Mouse (Mus musculus) retina, postnatal 7 days (tissue): ENCODE measurements at regions not wholly inside any gene's neighbourhood (a gene's known extent, or its start where the extent isn't known, plus 50 kb on each side); places are given as distances from the start of the nearest gene placed in this dataset.

Experiments used
- DNase-seq: peaks from one replicate; pipeline ENCODE4 v3.0.0-alpha.2; 2012; ENCODE audit warnings: low read depth, low spot score

GRCm38 (mm10) chr19:45288722-45289121, 53.1 kb upstream of the Lbx1 start:
- DNase-seq: no peak

GRCm38 (mm10) chr19:45297812-45298211, 62.2 kb upstream of the Lbx1 start:
- DNase-seq: no peak

DNA sequence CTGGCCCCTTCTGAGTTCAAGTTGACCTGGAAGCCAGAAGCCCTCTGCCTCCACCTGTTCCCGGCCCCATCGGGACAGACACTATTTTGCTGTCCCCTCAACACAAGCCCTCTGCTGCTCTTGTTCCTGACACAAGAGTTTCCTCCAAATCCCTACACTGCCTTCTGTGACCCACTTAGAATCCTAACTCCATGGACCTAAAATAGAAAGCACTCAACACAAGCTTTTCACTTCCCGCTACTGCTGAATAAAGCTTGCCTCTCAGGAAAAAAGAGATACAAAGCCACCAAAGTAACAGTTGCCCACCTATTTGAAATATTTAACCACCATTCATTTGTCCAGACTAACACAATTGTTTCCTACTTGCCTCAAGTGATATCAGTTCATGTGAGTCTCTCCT, 63.7 kb upstream of the Lbx1 start:
- DNase-seq: no peak

DNA sequence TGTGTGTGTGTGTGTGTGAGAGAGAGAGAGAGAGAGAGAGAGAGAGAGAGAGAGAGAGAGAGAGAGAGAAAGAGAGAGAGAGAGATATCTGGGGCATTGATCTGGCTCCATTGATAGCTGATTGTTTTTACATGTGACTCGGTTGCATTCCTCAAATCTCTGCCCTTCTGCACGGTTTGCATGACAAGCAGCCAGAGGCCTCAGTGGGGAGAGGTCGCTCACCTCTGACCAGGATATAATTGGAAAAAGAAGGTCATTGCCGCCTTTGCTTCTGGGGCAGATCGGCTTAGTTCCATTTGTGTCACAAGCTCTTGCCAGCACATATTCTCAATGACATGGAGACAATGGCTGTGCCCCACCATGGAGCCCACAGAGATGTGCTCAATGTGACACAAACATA, 63.8 kb upstream of the Btrc start:
- DNase-seq: no peak

DNA sequence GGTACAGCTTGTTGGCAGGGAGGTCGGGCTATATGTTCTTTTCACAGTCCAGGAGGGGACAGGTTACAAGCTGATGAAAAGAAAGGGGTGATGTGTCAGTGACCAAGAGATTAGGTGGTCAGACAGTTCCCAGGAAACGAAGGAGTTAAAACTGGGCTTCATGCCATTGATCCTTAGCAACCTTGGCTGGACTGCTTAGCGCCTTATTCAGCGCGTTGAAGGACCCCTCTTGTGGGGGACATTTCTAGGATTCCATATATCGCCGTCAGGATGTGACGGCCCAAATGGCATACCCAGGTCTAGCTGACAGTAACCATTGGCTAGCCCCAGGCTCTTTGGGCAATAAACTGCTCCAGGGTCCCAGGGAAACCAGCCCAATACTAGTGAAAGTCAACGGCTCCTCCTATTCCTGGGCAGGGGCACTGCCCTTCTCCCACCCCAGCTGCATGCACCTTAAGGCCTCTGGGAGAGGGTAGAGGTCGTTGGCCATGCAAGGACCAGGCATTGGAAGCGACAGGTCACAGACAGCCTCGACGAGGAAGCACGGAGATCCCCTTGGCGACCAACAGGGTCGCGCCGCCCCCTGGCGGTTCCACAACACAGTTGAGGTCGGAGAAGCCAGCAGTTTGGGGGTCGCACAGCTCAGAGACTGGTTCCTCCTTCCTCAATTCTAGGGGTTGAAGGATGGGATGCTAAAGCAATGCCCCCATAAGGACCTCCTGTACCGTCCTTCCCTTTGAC, 62.7 kb upstream of the Btrc start:
- DNase-seq: no peak

GRCm38 (mm10) chr19:45301432-45301732, 62.2 kb upstream of the Btrc start:
- no peak for DNase-seq

- no peak for DNase-seq
These were observed 61.6 kb upstream of the Btrc start for GRCm38 (mm10) chr19:45301733-45302547.

DNA sequence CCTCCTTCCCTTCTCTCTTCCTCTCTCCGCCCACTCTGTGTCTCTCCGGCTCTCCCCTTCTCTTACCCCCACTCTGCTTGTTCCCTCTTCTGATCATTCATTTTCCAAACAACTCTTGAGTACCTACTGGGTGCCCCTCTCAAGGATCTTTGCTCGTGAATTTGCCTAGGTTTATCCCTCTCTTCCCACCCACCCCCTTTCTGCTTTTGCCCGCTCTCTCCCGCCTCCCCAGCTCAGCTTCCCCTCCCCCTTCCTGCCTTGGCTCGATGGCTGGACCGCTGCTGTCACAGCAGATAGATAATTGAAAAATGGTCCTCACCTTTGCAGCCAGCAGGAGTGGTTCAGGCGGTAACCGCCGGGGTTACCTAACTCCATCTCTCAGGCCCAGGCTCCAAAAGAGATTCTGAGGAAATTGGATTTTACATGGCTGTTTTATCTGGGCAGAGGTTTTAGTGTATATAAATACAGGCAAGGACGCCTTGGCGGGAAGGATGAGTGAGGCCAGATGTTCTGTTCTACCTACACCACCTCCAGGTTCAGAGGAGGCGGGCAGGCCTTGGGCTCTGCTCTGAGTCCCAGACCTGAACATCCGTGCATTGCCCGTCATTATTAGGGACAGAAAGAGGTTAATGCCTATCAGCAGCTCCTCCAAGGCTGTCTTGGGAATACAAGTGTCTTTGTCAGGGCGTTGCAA, 60.8 kb upstream of the Btrc start:
- no peak for DNase-seq

DNA sequence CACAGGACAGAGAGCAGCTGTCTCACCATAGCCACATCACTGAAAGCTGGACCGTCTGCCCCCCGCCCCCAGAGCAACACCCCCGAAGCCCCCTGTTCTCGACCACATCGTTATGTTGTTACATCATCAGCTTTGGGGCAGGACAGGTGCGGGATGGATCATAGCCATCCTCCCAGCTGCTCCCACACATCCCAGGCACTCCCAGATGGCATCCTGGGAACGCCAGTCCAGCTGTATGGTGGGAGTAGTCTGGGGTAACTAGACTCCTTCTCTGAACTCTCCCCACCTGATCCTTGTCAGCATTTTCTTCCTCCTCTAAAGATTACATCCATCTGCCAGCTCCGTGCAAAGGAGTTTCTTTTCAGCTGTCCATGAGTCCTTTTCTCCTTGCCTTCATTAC, 59.0 kb upstream of the Btrc start:
- no peak for DNase-seq

DNA sequence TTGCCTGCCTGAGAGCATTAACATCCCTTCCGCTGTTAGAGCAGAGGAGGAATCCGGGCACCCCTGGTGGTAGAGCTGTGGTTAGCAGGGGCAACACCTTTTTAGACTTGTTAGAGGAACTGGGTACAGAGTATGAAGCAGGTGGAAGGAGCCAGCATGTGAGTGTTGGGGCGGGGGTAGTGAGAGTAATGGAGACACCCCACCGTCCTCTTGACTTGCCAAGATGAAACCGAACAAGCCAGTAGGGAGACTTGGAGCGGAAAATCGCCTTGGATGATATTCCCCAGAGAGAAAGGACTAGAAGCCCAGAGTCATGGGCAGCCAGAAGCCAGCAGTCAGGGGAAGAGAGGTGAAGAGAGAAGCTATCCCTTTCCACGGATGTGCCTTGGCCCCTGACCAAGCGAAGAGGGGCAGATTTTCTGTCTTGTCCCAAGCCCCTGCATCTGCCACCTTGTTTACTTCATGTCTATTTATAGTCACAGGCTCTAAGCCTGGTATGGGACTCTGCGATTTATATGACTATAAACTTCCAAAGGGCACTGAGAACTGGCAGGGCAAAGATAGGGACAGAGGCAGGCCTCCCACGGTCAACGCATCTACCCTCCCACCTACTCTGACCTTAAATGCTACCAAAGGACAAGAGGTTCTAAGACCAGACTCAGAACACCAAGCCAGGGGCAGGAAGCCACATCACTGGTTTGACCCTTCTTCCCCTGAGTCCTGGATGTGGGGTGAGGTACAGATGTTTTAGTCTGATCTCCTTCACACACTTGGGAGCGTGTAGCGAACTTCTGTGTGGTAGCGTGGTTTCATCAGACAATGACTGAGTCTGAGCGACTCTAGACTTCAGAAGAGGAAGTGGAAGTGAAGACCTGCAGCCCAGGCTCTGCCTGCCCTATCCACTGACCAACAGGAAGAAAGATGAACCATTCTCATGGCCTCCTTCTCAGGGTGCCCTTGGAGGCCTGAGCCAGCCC, 55.9 kb upstream of the Btrc start:
- no peak for DNase-seq

- no peak for DNase-seq
These were observed 54.8 kb upstream of the Btrc start for GRCm38 (mm10) chr19:45308676-45309275.

GRCm38 (mm10) chr19:45310291-45310881, 53.1 kb upstream of the Btrc start:
- DNase-seq: no peak

GRCm38 (mm10) chr19:45310944-45311603, 52.5 kb upstream of the Btrc start:
- no peak for DNase-seq

DNA sequence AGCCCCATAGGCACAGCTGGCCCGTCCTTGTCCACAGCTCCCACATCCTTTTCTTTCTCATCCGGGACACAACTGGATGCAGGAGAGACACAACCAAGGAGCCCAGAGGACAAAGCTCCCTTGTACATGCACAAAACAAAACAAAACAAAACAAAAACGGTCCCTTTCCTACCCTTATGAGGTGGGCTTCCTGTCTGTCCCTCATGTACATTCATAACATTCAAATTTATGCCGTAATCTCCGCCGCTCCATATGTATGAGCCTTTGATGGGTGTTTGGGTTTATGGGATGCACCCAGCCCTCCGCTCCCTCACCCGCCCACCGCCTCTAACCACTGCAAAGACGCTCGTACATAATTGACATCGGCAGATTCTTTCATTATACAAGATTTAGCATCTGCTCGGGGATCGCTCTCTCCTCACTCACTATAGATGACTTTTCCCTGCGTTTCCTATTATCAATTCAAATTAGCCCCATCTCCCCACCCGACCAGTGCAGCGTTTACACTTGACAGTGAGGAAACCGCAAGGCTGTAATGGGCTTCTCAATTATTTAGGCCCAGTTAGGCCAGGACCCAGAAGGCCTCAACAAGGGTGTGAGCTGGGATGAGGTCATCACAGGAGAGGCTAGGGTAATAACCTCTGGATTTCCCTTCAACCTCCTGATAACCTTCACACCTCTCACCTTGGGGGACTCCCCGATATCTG, 51.5 kb upstream of the Btrc start:
- no peak for DNase-seq

DNA sequence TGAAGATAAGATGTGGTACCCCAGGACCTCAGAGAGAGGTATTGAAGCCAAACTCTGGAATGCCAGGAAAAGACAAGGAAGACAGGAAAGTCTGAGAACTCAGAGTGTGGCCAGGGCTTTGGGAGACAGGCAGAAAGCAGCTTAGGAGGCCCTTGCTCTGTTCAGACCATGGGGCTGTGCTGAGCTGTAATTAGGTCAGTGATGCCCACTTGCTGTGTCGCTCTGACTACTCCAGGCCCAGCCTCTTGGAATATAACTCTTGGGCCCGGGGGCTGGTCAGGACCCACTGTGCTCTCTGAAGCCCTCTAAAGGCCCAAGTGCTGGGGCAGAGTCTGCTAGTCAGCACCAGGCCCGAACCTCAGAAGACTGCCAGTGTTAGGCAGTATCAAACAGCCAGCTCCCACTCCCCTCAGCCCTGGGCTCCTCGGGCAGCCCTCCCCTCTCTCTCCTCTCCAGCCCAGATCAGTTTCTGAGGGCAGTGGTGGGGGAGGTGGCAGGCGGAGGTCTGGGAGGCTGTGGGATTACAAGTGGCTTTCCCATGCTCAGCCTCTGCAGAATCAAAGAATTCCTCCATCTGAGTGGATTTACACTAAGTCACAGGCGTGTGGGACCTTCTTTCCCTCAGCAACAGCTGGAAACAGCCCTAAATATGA, 50.7 kb upstream of the Btrc start:
- peak; percentile 62 for DNase-seq
